Mouse (Mus musculus): ENCODE measurements at regions not wholly inside any gene's neighbourhood (a gene's known extent, or its start where the extent isn't known, plus 50 kb on each side); places are given as distances from the start of the nearest gene placed in this dataset.

DNA sequence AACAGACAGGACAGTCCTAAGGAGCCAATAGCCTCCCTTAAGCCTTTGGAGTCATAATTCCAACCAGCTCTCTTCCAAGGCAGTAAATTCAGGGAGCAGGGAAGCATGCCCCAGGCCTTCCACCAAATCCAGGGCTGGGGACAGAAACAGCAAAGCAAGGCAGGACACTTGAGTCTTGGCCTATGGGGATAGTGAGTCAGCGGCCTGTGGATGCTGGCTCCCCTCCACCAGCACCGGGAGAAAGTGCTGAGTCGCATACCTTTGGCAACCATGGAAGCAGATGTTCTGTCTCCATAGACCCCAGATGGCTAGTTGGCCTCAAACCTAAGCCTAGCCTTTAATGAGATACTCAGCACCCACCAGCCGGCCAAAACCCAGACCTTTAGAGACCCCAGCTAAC is 133.8 kb upstream of the Six2 start:
- TF ChIP-seq CTCF (IDR thresholded peaks at IDR 0.05) (no peak), EP300 (IDR thresholded peaks at IDR 0.05) (no peak)

Measured in lung, postnatal 0 days (tissue).